Mouse (Mus musculus): ENCODE results near the gene Prlr. TPM values are rescaled to one million over a fixed set of nuclear protein-coding genes. Genes with fewer than 3 reads are reported as not detected.

Prlr gene
- polyA plus RNA-seq, 1 experiment = 1.1 TPM

DNA sequence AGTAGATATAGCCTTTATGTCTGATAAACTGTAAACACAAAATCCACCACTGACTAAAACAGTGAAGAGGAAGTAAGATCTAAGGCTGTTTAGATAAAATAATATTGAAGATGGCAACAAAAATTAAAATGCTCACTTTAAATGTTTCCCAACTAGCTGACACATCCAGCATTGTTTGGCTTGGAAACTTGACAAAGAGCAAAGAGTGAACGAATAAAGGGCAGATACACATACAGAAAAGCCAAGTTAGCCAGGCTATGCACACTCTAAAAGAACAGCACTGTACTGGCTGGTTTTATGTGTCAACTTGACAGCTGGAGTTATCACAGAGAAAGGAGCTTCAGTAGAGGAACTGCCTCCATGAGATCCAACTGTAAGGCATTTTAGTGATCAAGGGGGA lies 121.0 kb downstream of the Prlr start:
- H3K4me3 ChIP-seq (ENCODE audit: insufficient read depth, low read length) = no peak overlapping the region
- H3K27ac ChIP-seq (ENCODE audit: insufficient read depth, low read length) = no peak overlapping the region
- TF ChIP-seq CTCF (IDR thresholded peaks at IDR 0.05; ENCODE audit: borderline replicate concordance, insufficient read depth, low read length) (no peak), POLR2A (IDR thresholded peaks at IDR 0.05; ENCODE audit: low read depth, low read length) (no peak)
- H3K4me1 ChIP-seq (ENCODE audit: control insufficient read depth, insufficient read depth, low read length) = no peaks in the 10 kb centered on the region

DNA sequence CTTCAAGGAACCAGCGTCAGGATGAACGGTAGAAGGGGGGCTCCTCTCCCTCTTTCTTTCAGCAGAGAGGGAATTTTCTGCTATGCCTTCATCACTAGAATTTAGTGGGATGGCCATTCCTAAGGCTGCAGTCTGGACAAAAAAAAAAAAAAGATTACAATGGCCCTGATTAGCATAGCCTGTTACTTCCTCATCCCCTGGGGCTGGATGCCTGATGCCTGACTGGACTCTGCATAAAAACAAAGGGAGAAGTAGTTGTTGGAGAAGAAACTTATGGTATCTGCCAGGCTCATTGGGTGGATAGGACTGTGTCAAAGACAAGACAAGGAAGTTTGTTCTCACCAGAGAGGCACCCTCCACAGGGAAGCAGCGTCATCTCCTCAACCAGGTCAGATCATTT lies 122.4 kb downstream of the Prlr start:
- H3K4me1 ChIP-seq (ENCODE audit: control insufficient read depth, insufficient read depth, low read length) = no peaks in the 10 kb centered on the region
- H3K27ac ChIP-seq (ENCODE audit: insufficient read depth, low read length) = no peak overlapping the region
- TF ChIP-seq POLR2A (IDR thresholded peaks at IDR 0.05; ENCODE audit: low read depth, low read length) (no peak), CTCF (IDR thresholded peaks at IDR 0.05; ENCODE audit: borderline replicate concordance, insufficient read depth, low read length) (no peak)
- no peak overlapping the region for H3K4me3 ChIP-seq (ENCODE audit: insufficient read depth, low read length)

DNA sequence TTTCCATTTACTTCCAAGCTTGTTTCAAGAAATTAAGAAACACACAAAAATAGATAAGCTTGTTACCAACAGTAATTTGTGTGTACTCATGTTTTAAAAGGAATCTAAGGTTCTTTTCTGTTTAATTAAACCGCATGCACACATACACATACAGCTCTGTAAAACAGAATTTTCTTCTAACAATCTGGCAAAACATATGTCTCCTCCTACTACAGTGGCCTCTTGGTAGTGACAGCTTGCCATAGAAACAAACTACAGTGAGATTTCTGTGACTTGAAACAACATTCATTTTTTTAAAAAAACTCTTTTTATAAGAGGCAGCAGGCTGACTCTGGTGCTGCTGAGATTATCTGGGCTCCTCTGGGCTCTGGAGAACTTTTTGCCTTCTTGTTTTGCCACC lies 129.4 kb downstream of the Prlr start:
- Histone ChIP-seq H3K4me1 (ENCODE audit: control insufficient read depth, insufficient read depth, low read length) (no peaks in the 10 kb centered on the region), H3K27ac (ENCODE audit: insufficient read depth, low read length) (no peak overlapping the region), H3K4me3 (ENCODE audit: insufficient read depth, low read length) (no peak overlapping the region)
- TF ChIP-seq POLR2A (IDR thresholded peaks at IDR 0.05; ENCODE audit: low read depth, low read length) = no peak
- TF ChIP-seq CTCF (IDR thresholded peaks at IDR 0.05; ENCODE audit: borderline replicate concordance, insufficient read depth, low read length) = no peak

DNA sequence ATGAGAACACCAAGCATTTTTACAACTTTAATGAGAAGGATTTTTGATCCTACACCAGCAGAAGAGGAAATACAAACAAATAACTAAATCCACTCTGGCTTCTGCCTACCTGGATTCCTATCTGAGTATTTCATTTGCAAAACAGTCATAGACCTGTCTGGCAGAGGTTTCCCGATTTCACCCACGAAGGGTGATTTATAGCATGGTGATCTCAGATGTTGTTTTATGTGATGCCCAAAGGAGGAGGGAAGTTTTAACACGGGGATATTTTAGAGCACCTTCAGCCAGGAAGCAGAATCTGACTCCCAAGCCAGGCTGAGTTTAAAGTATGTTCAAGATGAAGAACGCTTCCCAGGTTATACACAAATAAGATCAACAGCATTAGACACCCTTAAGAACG lies 134.8 kb downstream of the Prlr start:
- no peaks in the 10 kb centered on the region for H3K4me1 ChIP-seq (ENCODE audit: control insufficient read depth, insufficient read depth, low read length)
- TF ChIP-seq CTCF (IDR thresholded peaks at IDR 0.05; ENCODE audit: borderline replicate concordance, insufficient read depth, low read length) = no peak
- no peak for TF ChIP-seq POLR2A (IDR thresholded peaks at IDR 0.05; ENCODE audit: low read depth, low read length)
- H3K4me3 ChIP-seq (ENCODE audit: insufficient read depth, low read length) = no peak overlapping the region
- no peak overlapping the region for H3K27ac ChIP-seq (ENCODE audit: insufficient read depth, low read length)

DNA sequence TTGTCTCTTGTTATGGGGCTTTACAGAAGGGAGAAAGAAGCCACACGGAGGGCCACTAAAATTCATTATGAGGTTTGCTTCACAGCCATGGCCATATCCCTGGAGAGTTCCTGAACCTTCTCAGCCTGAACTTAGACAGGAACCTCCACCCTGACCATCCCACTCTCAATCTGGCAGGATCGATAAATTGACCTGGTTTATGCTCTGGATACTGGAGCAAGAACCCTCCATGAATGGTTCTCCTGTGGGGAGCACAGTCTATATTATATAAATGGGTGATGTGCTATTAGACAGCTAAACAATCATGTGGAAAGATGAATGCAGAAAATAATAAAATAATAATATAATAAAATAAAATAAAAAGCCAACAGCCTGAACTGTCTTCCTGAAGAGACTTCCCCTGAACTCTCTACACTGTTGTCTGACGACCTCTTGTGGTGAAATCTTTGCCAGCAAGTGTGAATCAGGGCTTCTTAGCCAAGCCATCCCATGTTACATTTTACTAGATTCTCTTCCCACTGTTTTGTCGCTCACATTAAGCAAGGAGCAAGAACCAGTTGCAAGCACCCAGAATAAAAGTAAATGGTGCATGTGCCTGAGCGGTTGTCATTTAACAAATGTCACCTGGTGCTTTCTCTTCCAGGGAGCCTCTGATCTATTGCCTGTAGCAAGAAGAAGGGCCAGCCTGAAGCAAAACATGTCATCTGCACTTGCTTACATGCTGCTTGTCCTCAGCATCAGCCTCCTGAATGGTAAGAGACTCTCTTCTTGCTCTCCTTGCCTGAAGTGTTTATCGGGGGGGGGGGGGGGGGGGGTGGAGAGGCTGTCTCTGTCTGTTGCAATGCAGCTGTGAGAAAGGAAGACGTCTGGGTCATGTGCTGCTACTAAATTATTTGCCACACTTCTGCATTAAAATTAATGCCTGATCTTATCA lies 136.8 kb downstream of the Prlr start:
- H3K27ac ChIP-seq (ENCODE audit: insufficient read depth, low read length) = no peak overlapping the region
- TF ChIP-seq POLR2A (IDR thresholded peaks at IDR 0.05; ENCODE audit: low read depth, low read length) (no peak), CTCF (IDR thresholded peaks at IDR 0.05; ENCODE audit: borderline replicate concordance, insufficient read depth, low read length) (no peak)

DNA sequence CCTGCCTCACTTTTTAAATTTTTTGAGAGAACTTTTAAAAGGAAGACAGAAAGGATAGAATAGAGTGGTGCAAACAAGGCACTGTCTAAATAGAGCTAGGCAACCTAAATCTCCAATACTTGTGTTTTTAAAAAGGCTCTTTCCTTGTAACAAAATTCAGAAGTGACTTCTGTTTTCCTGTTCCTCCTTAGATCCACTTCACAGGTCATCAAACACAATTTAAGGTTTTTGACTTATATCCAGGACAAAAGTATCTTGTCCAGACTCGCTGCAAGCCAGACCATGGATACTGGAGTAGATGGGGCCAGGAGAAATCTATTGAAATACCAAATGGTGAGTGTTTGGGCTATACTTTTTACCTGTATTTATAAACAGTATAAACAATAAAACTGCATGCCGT lies 148.0 kb downstream of the Prlr start, which contains the start of gene Gm21973:
Gene Gm21973 (plus strand): TSS at position 301 of the 400 bp plus-strand sequence.
- H3K4me3 ChIP-seq (ENCODE audit: insufficient read depth, low read length) = no peak within 1 kb of the TSS
- H3K4me1 ChIP-seq (ENCODE audit: control insufficient read depth, insufficient read depth, low read length) = no peaks in the 10 kb centered on the region
- no peak within 1 kb of the TSS for H3K27ac ChIP-seq (ENCODE audit: insufficient read depth, low read length)
- TF ChIP-seq POLR2A (IDR thresholded peaks at IDR 0.05; ENCODE audit: low read depth, low read length) = no peak
- TF ChIP-seq CTCF (IDR thresholded peaks at IDR 0.05; ENCODE audit: borderline replicate concordance, insufficient read depth, low read length) = no peak

More for the DNA sequence above, 136.8 kb downstream of the Prlr start:
- Histone ChIP-seq H3K4me1 (ENCODE audit: control insufficient read depth, insufficient read depth, low read length) (no peaks in the 10 kb centered on the region), H3K4me3 (ENCODE audit: insufficient read depth, low read length) (no peak overlapping the region)

DNA sequence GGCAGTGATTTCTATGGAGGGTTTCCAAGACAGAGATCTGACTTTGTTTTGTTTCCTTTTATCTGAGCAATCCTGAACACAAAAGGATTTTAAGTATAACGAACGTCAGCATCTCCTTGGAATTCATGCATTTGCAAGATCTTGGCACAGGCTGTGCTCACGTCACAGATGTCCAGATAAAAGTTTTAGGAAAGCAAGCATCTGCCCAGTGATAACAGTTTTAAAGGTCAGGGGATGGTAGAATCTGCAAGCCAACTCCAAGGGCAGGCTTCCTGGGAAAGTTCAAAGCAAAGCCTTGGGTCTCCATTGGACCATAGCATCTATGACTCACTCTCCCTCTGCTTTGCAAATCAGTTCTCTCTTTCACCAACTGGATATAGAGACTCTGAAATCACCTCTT lies 153.6 kb downstream of the Prlr start:
- no peaks in the 10 kb centered on the region for H3K4me1 ChIP-seq (ENCODE audit: control insufficient read depth, insufficient read depth, low read length)
- H3K27ac ChIP-seq (ENCODE audit: insufficient read depth, low read length) = no peak overlapping the region
- no peak overlapping the region for H3K4me3 ChIP-seq (ENCODE audit: insufficient read depth, low read length)
- no peak for TF ChIP-seq POLR2A (IDR thresholded peaks at IDR 0.05; ENCODE audit: low read depth, low read length)
- TF ChIP-seq CTCF (IDR thresholded peaks at IDR 0.05; ENCODE audit: borderline replicate concordance, insufficient read depth, low read length) = no peak

DNA sequence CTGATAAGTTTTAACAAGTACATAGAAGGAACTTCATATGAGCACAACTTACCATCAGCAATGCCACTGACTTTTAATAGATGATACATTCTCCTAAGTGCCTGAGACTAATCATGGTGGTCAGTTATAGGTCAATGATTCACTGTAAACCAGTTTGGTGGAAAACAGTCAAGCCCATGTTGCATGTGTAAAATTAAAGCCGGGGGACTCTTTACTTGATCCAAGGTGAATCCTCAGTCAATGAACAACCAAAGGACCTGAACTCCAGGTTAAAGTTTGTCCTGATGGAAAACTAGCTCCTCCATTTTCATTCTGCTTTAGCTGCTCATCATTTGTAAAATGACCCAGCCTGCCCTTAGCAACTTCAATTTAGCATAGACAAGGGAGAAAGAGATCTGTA lies 155.5 kb downstream of the Prlr start:
- TF ChIP-seq POLR2A (IDR thresholded peaks at IDR 0.05; ENCODE audit: low read depth, low read length) (no peak), CTCF (IDR thresholded peaks at IDR 0.05; ENCODE audit: borderline replicate concordance, insufficient read depth, low read length) (no peak)
- Histone ChIP-seq H3K4me3 (ENCODE audit: insufficient read depth, low read length) (no peak overlapping the region), H3K4me1 (ENCODE audit: control insufficient read depth, insufficient read depth, low read length) (no peaks in the 10 kb centered on the region), H3K27ac (ENCODE audit: insufficient read depth, low read length) (no peak overlapping the region)

DNA sequence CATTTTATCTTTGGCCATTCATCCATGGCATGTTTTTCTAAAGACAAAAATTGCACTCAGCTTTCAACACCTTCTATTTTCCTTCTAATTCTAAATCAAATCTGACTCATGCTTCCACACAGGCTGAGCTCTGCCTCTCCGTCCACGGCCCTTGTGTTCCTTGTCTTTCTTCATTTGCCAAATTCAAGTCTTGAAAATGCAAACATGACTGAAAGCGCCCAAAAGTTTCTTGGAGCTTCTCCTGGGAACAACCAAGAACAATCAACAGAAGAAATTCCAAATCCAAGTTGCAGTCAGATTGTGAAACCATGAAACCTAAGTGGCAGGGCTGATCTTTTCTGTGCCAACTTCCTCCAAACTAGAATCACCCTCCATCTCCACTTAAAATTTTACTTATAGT lies 161.6 kb downstream of the Prlr start:
- Histone ChIP-seq H3K4me1 (ENCODE audit: control insufficient read depth, insufficient read depth, low read length) (no peaks in the 10 kb centered on the region), H3K4me3 (ENCODE audit: insufficient read depth, low read length) (no peak overlapping the region), H3K27ac (ENCODE audit: insufficient read depth, low read length) (no peak overlapping the region)
- TF ChIP-seq POLR2A (IDR thresholded peaks at IDR 0.05; ENCODE audit: low read depth, low read length) (no peak), CTCF (IDR thresholded peaks at IDR 0.05; ENCODE audit: borderline replicate concordance, insufficient read depth, low read length) (no peak)

DNA sequence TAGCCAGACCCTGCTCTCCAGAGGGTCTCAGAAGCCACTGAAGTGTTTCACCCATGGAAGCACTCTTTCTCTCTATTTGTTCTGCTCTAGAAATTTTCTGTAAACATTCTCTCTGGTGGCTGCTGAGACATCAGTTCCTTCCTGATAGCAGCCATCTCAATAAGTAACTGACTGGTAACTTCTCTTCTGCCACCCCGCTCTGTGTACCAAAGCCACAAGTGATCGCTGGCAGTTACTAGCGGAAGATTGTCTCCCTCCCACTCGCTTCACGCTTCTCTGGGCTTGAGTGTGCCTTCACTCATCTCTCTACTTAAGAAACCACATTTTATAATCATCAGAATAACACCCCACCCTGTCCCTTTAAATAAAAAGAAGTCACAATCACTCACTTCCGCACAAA lies 170.0 kb downstream of the Prlr start:
- TF ChIP-seq CTCF (IDR thresholded peaks at IDR 0.05; ENCODE audit: borderline replicate concordance, insufficient read depth, low read length) (no peak), POLR2A (IDR thresholded peaks at IDR 0.05; ENCODE audit: low read depth, low read length) (no peak)
- H3K4me1 ChIP-seq (ENCODE audit: control insufficient read depth, insufficient read depth, low read length) = no peaks in the 10 kb centered on the region
- no peak overlapping the region for H3K4me3 ChIP-seq (ENCODE audit: insufficient read depth, low read length)
- H3K27ac ChIP-seq (ENCODE audit: insufficient read depth, low read length) = no peak overlapping the region
